Mouse (Mus musculus): ENCODE data around the gene Sorbs1. TPM values are rescaled to one million over a fixed set of nuclear protein-coding genes. Genes with fewer than 3 reads are reported as not detected.

The Sorbs1 gene
- polyA plus RNA-seq, 1 experiment from 2014 or later, result 97.2 TPM

DNA sequence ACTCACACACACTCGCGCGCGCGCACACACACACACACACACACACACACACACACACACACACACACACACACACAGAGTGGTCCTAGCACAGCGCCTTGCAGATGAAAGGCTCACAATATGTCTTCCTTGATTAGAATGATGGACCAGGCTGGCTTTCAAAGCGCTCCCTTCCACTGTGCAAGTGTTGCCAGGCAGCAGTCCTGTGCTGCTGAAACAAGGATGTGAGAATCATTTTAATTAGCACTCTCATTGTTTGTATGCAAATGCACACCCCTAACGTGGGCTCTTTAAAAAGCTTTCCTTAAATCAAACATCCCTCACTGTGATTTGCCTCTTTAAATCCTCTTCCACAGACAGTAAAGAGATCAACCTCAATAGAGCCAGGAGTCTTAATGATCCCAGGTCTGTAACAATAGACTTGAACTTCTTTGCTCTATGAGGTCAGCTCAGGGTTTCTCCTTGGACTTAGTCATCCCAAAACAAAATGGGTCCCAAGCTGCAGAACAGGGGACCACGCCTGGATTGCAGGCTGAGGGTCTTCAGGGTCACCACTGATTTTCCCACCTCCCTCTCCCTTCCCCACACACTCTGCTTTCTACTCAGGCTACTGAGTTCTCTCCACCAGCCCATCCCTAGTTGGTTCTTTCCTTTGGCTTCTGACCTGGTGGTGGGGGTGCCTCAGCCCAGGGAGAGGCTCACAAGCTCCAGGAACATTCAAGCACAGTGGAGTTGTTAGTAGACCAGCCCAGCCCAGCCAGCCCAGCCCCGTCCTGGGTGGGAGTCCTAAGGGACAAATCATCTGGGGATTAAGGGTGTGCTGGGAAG lies 79.3 kb downstream of the Sorbs1 start:
- no peak overlapping the region for H3K4me3 ChIP-seq (ENCODE audit: low read depth, low read length)
- 64% methylated on average over 10 of the region's 10 CpGs for WGBS
- no peaks in the 10 kb centered on the region for H3K36me3 ChIP-seq (ENCODE audit: control insufficient read depth, insufficient read depth, low read length)
- no peak overlapping the region for H3K4me2 ChIP-seq (replicated peaks; ENCODE audit: low read depth, low read length)
- no peaks in the 10 kb centered on the region for H3K9me3 ChIP-seq (ENCODE audit: control insufficient read depth, low read length)
- H3K9ac ChIP-seq (ENCODE audit: low read depth, low read length), result no peak overlapping the region
- H3K4me1 ChIP-seq (replicated peaks; ENCODE audit: control insufficient read depth, insufficient read depth, low read length), result 0 out of 2 replicates have a peak, but pooled peaks cover 3% of the 10 kb centered on the region
- DNase-seq (ENCODE audit: low spot score) (peak; percentile 56), ATAC-seq (ENCODE audit: low FRiP score) (peak; percentile 93)
- peak overlapping the region; percentile 61; the same call in 1 of the 2 replicates for H3K27ac ChIP-seq (ENCODE audit: low read depth, low read length)
- H3K27me3 ChIP-seq (ENCODE audit: control insufficient read depth, insufficient read depth, low read length), result no peaks in the 10 kb centered on the region

DNA sequence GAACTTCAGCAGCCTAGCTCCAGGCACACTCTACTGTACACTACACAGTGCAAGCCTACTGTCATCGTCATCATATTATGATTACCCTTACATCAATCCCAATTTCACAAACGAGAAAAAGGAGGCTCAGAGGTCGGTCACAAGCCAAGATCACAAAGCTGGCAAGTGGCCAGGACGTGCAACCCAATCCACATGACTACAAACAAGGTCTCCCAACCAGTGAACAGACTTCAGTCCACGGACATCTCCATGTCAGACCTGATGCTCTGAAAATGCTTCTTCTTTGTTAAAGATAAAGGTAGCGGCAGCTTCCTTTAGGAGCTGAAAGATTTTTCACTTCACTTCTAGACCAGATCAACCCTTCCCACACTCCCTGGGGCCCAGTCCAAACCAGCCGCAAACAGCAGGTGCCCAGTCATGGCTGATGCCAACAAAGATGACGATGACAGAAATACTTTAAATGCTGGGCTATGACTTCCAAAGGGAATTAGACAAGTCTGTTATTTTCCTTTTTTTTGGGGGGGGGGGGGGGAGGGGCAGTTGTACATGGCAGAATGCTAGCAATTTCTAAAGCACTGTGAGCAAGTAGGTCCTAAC lies 80.2 kb downstream of the Sorbs1 start:
- no peak for DNase-seq (ENCODE audit: low spot score)
- ATAC-seq (ENCODE audit: low FRiP score), result no peak
- peak overlapping the region; percentile 24; the same call in 1 of the 2 replicates for H3K27ac ChIP-seq (ENCODE audit: low read depth, low read length)

GRCm38 (mm10) chr19:40431969-40432368 lies 81.6 kb downstream of the Sorbs1 start:
- no peak overlapping the region for H3K27ac ChIP-seq (ENCODE audit: low read depth, low read length)
- 0 out of 2 replicates have a peak, but pooled peaks cover 3% of the 10 kb centered on the region for H3K4me1 ChIP-seq (replicated peaks; ENCODE audit: control insufficient read depth, insufficient read depth, low read length)
- H3K9me3 ChIP-seq (ENCODE audit: control insufficient read depth, low read length), result no peaks in the 10 kb centered on the region
- ATAC-seq (ENCODE audit: low FRiP score), result no peak
- no peak overlapping the region for H3K4me3 ChIP-seq (ENCODE audit: low read depth, low read length)
- H3K27me3 ChIP-seq (ENCODE audit: control insufficient read depth, insufficient read depth, low read length), result no peaks in the 10 kb centered on the region
- no peak overlapping the region for H3K4me2 ChIP-seq (replicated peaks; ENCODE audit: low read depth, low read length)
- no peaks in the 10 kb centered on the region for H3K36me3 ChIP-seq (ENCODE audit: control insufficient read depth, insufficient read depth, low read length)
- H3K9ac ChIP-seq (ENCODE audit: low read depth, low read length), result no peak overlapping the region
- 86% methylated on average over 4 of the region's 4 CpGs for WGBS
- no peak for DNase-seq (ENCODE audit: low spot score)

More for the DNA sequence above, 80.2 kb downstream of the Sorbs1 start:
- Histone ChIP-seq H3K4me1 (replicated peaks; ENCODE audit: control insufficient read depth, insufficient read depth, low read length) (0 out of 2 replicates have a peak, but pooled peaks cover 3% of the 10 kb centered on the region), H3K9me3 (ENCODE audit: control insufficient read depth, low read length) (no peaks in the 10 kb centered on the region), H3K36me3 (ENCODE audit: control insufficient read depth, insufficient read depth, low read length) (no peaks in the 10 kb centered on the region), H3K4me3 (ENCODE audit: low read depth, low read length) (no peak overlapping the region), H3K9ac (ENCODE audit: low read depth, low read length) (no peak overlapping the region), H3K4me2 (replicated peaks; ENCODE audit: low read depth, low read length) (no peak overlapping the region), H3K27me3 (ENCODE audit: control insufficient read depth, insufficient read depth, low read length) (no peaks in the 10 kb centered on the region)
- WGBS, result 77% methylated on average over 8 of the region's 8 CpGs

GRCm38 (mm10) chr19:40429572-40429971 lies 84.0 kb downstream of the Sorbs1 start:
- Histone ChIP-seq H3K9ac (ENCODE audit: low read depth, low read length) (no peak overlapping the region), H3K4me2 (replicated peaks; ENCODE audit: low read depth, low read length) (no peak overlapping the region), H3K4me3 (ENCODE audit: low read depth, low read length) (no peak overlapping the region), H3K27me3 (ENCODE audit: control insufficient read depth, insufficient read depth, low read length) (no peaks in the 10 kb centered on the region), H3K36me3 (ENCODE audit: control insufficient read depth, insufficient read depth, low read length) (no peaks in the 10 kb centered on the region), H3K4me1 (replicated peaks; ENCODE audit: control insufficient read depth, insufficient read depth, low read length) (0 out of 2 replicates have a peak, but pooled peaks cover 6% of the 10 kb centered on the region), H3K9me3 (ENCODE audit: control insufficient read depth, low read length) (no peaks in the 10 kb centered on the region), H3K27ac (ENCODE audit: low read depth, low read length) (no peak overlapping the region)
- WGBS, result 76% methylated on average over 3 of the region's 3 CpGs
- DNase-seq (ENCODE audit: low spot score), result no peak
- ATAC-seq (ENCODE audit: low FRiP score), result no peak

DNA sequence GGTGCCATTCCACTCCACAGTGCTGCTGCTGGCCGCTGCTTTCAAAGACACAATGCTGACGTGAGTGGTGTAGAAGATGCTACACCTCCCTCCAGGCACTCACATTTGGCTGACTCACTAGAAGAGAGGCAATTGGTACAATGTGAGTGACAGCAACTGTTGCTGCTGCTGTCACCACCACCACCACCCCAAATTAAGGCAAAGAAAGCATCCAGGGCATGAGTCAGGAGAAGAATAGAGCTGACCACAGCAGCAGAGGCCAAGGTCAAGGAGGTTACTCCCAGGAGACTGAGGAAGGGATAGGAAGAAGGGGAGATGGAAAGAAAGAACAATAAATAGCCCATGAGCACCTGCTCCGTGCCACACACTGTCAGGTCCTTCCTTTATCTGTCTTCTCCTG lies 84.4 kb downstream of the Sorbs1 start:
- Histone ChIP-seq H3K27me3 (ENCODE audit: control insufficient read depth, insufficient read depth, low read length) (no peaks in the 10 kb centered on the region), H3K4me1 (replicated peaks; ENCODE audit: control insufficient read depth, insufficient read depth, low read length) (0 out of 2 replicates have a peak, but pooled peaks cover 3% of the 10 kb centered on the region), H3K9me3 (ENCODE audit: control insufficient read depth, low read length) (no peaks in the 10 kb centered on the region), H3K9ac (ENCODE audit: low read depth, low read length) (no peak overlapping the region), H3K36me3 (ENCODE audit: control insufficient read depth, insufficient read depth, low read length) (no peaks in the 10 kb centered on the region), H3K4me2 (replicated peaks; ENCODE audit: low read depth, low read length) (no peak overlapping the region), H3K27ac (ENCODE audit: low read depth, low read length) (no peak overlapping the region), H3K4me3 (ENCODE audit: low read depth, low read length) (no peak overlapping the region)
- ATAC-seq (ENCODE audit: low FRiP score), result no peak
- WGBS, result 69% methylated on average over 3 of the region's 3 CpGs
- no peak for DNase-seq (ENCODE audit: low spot score)

GRCm38 (mm10) chr19:40426103-40426960 lies 87.2 kb downstream of the Sorbs1 start:
- no peaks in the 10 kb centered on the region for H3K27me3 ChIP-seq (ENCODE audit: control insufficient read depth, insufficient read depth, low read length)
- H3K27ac ChIP-seq (ENCODE audit: low read depth, low read length), result no peak overlapping the region
- H3K9ac ChIP-seq (ENCODE audit: low read depth, low read length), result no peak overlapping the region
- H3K36me3 ChIP-seq (ENCODE audit: control insufficient read depth, insufficient read depth, low read length), result no peaks in the 10 kb centered on the region
- no peak overlapping the region for H3K4me3 ChIP-seq (ENCODE audit: low read depth, low read length)
- DNase-seq (ENCODE audit: low spot score) (no peak), ATAC-seq (ENCODE audit: low FRiP score) (no peak)
- no peaks in the 10 kb centered on the region for H3K9me3 ChIP-seq (ENCODE audit: control insufficient read depth, low read length)
- no peak overlapping the region for H3K4me2 ChIP-seq (replicated peaks; ENCODE audit: low read depth, low read length)
- 85% methylated on average over 16 of the region's 16 CpGs for WGBS
- 0 out of 2 replicates have a peak, but pooled peaks cover 3% of the 10 kb centered on the region for H3K4me1 ChIP-seq (replicated peaks; ENCODE audit: control insufficient read depth, insufficient read depth, low read length)

- ATAC-seq (ENCODE audit: low FRiP score) (no peak), DNase-seq (ENCODE audit: low spot score) (no peak)
- H3K27ac ChIP-seq (ENCODE audit: low read depth, low read length), result no peak overlapping the region
- 67% methylated on average over 5 of the region's 5 CpGs for WGBS
- no peak overlapping the region for H3K9ac ChIP-seq (ENCODE audit: low read depth, low read length)
- no peaks in the 10 kb centered on the region for H3K36me3 ChIP-seq (ENCODE audit: control insufficient read depth, insufficient read depth, low read length)
- no peak overlapping the region for H3K4me3 ChIP-seq (ENCODE audit: low read depth, low read length)
- H3K4me1 ChIP-seq (replicated peaks; ENCODE audit: control insufficient read depth, insufficient read depth, low read length), result 0 out of 2 replicates have a peak, but pooled peaks cover 3% of the 10 kb centered on the region
- H3K4me2 ChIP-seq (replicated peaks; ENCODE audit: low read depth, low read length), result no peak overlapping the region
- no peaks in the 10 kb centered on the region for H3K9me3 ChIP-seq (ENCODE audit: control insufficient read depth, low read length)
- no peaks in the 10 kb centered on the region for H3K27me3 ChIP-seq (ENCODE audit: control insufficient read depth, insufficient read depth, low read length)
These were observed 88.3 kb downstream of the Sorbs1 start for GRCm38 (mm10) chr19:40425326-40425725.

DNA sequence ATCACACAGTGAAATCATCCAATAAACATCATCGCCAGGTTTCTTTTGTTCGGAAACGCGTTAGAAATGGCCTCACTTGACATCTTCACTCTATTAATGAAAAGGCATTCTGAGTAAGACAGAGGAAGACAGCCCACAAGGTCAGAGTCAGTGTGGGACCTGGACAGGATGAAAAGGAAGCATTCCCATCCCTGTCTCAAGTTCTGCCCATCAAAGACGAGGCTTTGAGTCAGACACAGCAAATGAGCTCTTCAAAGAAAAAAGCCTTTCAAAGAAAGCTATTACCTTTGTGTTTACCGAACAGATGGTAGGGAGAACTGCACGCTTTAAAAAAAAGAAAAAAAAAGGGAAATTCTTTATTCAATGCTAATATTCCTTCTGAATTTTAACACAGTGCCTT lies 92.5 kb downstream of the Sorbs1 start:
- no peak for ATAC-seq (ENCODE audit: low FRiP score)
- no peaks in the 10 kb centered on the region for H3K27me3 ChIP-seq (ENCODE audit: control insufficient read depth, insufficient read depth, low read length)
- H3K9me3 ChIP-seq (ENCODE audit: control insufficient read depth, low read length), result no peaks in the 10 kb centered on the region
- H3K36me3 ChIP-seq (ENCODE audit: control insufficient read depth, insufficient read depth, low read length), result no peaks in the 10 kb centered on the region
- no peak for DNase-seq (ENCODE audit: low spot score)
- H3K9ac ChIP-seq (ENCODE audit: low read depth, low read length), result no peak overlapping the region
- WGBS, result 62% methylated on average over 7 of the region's 7 CpGs
- no peak overlapping the region for H3K4me2 ChIP-seq (replicated peaks; ENCODE audit: low read depth, low read length)
- H3K4me1 ChIP-seq (replicated peaks; ENCODE audit: control insufficient read depth, insufficient read depth, low read length), result 0 out of 2 replicates have a peak, but pooled peaks cover 3% of the 10 kb centered on the region
- H3K4me3 ChIP-seq (ENCODE audit: low read depth, low read length), result no peak overlapping the region
- no peak overlapping the region for H3K27ac ChIP-seq (ENCODE audit: low read depth, low read length)

All from hindbrain, embryonic 11.5 days (tissue).